Mouse (Mus musculus) lung, embryonic 16.5 days (tissue): ENCODE measurements at regions not wholly inside any gene's neighbourhood (a gene's known extent, or its start where the extent isn't known, plus 50 kb on each side); places are given as distances from the start of the nearest gene placed in this dataset.

Experiments
- ATAC-seq: fragments of 200-750 bp; cut with Nextera tagmentation; 2 replicates; pipeline ENCODE4 v1.8.0; 2017; ENCODE audit warnings: low read depth, mild to moderate bottlenecking, moderate library complexity
- H3K27ac ChIP-seq: fragments of 300-500 bp; sonication (generic); 2 replicates; pipeline ENCODE4 v1.5.1; 2014; ENCODE audit warnings: mild to moderate bottlenecking, control low read depth, low read length
- H3K27me3 ChIP-seq: fragments of 300-500 bp; sonication (generic); 2 replicates; pipeline ENCODE4 v1.6.1; 2014; ENCODE audit warnings: low read depth, low read length, mixed read lengths; ENCODE audit not compliant: control insufficient read depth, insufficient read depth
- H3K36me3 ChIP-seq: fragments of 300-500 bp; sonication (generic); 2 replicates; pipeline ENCODE4 v1.6.1; 2014; ENCODE audit warnings: low read length; ENCODE audit not compliant: control insufficient read depth, insufficient read depth
- H3K4me1 ChIP-seq: fragments of 300-500 bp; sonication (generic); replicated peaks from 2 replicates; pipeline ENCODE4 v1.6.1; 2014; ENCODE audit warnings: low read length, mixed read lengths; ENCODE audit not compliant: control insufficient read depth, insufficient read depth
- H3K4me2 ChIP-seq: fragments of 300-500 bp; sonication (generic); 2 replicates; pipeline ENCODE4 v1.6.1; 2014; ENCODE audit warnings: low read depth, low read length, control low read depth
- H3K4me3 ChIP-seq: fragments of 300-500 bp; sonication (generic); 2 replicates; pipeline ENCODE4 v1.5.1; 2014; ENCODE audit warnings: mild to moderate bottlenecking, low read length, control low read depth
- H3K9ac ChIP-seq: fragments of 300-500 bp; sonication (generic); 2 replicates; pipeline ENCODE4 v1.6.1; 2014; ENCODE audit warnings: low read length, control low read depth
- H3K9me3 ChIP-seq: fragments of 300-500 bp; sonication (generic); 2 replicates; pipeline ENCODE4 v1.6.1; 2016; ENCODE audit warnings: low read length; ENCODE audit not compliant: control insufficient read depth
- WGBS: fragments of 180-500 bp; shearing (Covaris S2); extraction: QIAGEN DNeasy Blood & Tissue Kit; methylation state at CpG from one replicate; pipeline ENCODE4 v1.1.7; 2014; 5-methylcytosine and 5-hydroxymethylcytosine counted together

DNA sequence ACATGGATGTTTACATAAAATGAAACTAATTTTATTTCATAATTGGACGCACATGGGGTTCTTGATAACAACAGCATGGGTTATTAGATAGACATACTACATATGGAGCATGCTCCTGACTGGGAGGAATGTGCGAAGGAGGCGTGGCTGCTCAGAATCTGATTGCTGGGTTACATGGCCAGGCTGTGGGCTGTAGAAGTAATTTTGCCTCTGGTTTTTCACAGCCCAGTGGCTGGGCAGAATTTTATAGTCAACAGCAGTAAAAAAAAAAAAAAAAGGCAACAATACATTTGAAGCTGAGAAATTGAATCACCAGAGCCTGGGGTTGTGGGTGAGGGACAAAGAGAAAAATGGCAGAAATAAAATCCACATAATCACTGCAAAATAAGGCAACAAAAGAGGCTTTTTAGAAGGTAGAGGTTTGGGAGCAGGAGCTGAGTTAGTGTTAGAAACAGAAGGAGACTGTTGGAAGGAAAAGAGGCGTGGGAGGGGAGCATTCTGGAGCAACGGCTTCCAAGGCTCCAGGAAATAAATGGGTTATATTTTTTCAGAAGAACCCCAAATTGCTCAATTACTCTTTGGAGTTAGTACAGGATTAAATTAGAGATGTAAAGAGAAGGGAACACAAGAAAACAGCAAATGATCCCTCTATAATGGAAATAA lies 71.4 kb upstream of the Ust start:
- H3K4me2 ChIP-seq, result no peak overlapping the region
- WGBS, result 69% methylated on average over 5 of the region's 5 CpGs
- no peaks in the 10 kb centered on the region for H3K36me3 ChIP-seq
- H3K4me3 ChIP-seq, result no peak overlapping the region
- H3K4me1 ChIP-seq, result no peaks in the 10 kb centered on the region
- no peak overlapping the region for H3K9ac ChIP-seq
- no peaks in the 10 kb centered on the region for H3K27me3 ChIP-seq
- H3K9me3 ChIP-seq, result no peaks in the 10 kb centered on the region
- H3K27ac ChIP-seq, result no peak overlapping the region
- no peak for ATAC-seq

DNA sequence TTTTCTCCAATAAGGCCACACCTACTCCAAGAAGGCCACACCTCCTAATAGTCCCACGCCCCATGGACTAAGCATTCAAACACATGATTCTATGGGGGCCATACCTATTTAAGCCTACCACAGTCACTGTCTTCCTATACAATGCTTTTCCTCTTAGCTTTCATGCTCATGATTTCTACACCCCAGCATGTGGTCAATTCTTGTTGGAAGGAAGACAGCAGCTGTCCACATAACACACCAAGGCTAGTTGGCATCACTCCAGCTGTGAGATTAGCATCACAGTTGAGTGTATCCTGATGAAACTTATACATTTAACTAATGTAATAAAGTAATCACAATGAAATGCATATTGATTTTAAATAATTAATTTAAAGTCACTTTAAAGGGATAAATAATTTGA lies 70.5 kb upstream of the Ust start:
- 96% methylated on average over 1 of the region's 1 CpGs for WGBS
- no peaks in the 10 kb centered on the region for H3K27me3 ChIP-seq
- no peaks in the 10 kb centered on the region for H3K36me3 ChIP-seq
- H3K9me3 ChIP-seq, result no peaks in the 10 kb centered on the region
- no peak overlapping the region for H3K27ac ChIP-seq
- no peak overlapping the region for H3K4me3 ChIP-seq
- no peaks in the 10 kb centered on the region for H3K4me1 ChIP-seq
- no peak overlapping the region for H3K4me2 ChIP-seq
- no peak for ATAC-seq
- no peak overlapping the region for H3K9ac ChIP-seq

DNA sequence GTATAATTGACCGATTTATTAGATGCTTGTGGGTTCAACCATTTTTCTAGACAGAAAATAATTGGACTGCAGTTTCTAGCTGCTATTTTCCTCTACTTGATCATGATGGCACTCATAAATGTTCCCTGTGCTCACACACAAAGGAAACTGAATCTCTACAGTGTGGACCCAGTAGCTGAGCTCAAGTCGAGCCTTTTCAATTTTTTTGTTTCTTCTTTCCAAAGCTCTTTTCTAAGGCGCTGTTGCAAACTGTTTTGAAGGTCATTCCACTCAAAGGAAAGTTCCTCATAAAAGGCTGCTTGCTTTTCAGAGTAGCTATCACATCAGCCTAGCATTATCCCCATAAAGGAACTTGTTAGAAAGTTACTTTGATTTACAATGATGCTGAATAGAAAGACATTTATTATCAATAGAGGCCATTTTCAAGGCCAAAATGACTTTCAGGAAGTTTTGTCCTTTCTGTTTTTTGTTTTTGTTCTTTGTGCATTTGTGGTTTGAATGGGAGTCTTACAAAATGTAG lies 65.8 kb upstream of the Ust start:
- Histone ChIP-seq H3K9me3 (no peaks in the 10 kb centered on the region), H3K4me1 (no peaks in the 10 kb centered on the region), H3K9ac (no peak overlapping the region), H3K4me3 (no peak overlapping the region), H3K4me2 (no peak overlapping the region), H3K27ac (no peak overlapping the region), H3K36me3 (no peaks in the 10 kb centered on the region), H3K27me3 (no peaks in the 10 kb centered on the region)
- 86% methylated on average over 3 of the region's 3 CpGs for WGBS
- no peak for ATAC-seq

DNA sequence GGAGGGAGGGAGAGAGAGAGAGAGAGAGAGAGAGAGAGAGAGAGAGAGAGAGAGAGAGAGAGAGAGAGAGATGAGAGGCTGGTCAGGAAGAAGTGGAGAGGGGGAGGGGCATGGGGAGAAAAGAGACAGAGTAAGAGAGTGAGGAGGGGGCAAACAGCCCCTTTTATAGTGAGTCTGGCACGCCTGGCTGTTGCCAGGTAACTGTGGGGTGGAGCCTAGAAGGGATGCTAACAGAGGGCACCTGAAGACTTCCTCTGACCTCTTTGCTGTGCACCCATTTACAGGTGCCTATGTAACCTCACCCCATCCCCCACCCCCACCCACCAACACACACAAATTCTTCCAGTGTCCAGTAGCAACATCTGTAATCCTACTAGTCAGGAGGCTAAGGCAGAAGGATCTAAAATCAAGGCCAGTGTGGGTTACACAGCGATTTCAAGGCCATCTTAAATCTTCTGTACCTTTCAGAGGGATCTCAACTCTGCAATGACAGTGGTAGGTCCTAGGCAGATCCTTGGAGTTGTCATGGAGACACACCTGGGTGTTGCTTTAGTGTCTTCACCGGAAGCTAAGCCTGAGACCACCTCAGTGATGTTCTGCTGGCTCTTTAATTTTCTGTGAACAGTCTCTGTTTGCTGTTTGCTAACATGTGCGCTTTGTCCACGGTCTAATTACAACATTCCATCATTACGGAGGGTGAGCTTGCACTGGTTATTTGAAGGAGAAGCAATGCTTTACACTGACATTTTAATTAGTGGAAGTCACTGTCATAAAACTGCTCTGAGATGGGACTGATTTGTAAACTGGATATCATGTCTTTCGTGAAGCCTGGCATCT lies 65.1 kb upstream of the Ust start:
- Histone ChIP-seq H3K9me3 (no peaks in the 10 kb centered on the region), H3K27me3 (no peaks in the 10 kb centered on the region), H3K4me2 (no peak overlapping the region), H3K27ac (no peak overlapping the region), H3K4me3 (no peak overlapping the region), H3K4me1 (no peaks in the 10 kb centered on the region), H3K9ac (no peak overlapping the region), H3K36me3 (no peaks in the 10 kb centered on the region)
- ATAC-seq, result no peak
- WGBS, result 67% methylated on average over 7 of the region's 7 CpGs

DNA sequence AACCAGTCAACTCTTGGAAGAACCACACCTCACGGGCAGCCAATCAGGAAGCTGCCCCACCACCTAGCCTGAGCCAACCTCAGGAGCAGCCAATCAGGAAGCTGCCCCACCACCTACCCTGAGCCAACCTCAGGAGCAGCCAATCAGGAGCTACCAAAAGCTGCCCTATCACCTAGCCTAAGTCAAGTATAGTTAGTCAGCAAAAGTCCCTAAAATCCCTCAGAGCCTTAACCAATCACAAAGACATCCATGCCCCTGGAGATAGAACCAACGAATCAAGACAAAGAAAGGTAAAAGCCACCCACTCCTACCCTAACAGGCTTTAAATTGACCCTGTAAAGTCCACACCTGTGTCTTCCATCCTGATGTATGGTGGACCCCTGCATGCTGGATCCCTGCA lies 61.7 kb upstream of the Ust start:
- Histone ChIP-seq H3K27ac (no peak overlapping the region), H3K4me1 (no peaks in the 10 kb centered on the region), H3K9me3 (no peaks in the 10 kb centered on the region), H3K27me3 (no peaks in the 10 kb centered on the region), H3K4me2 (no peak overlapping the region), H3K4me3 (no peak overlapping the region), H3K36me3 (no peaks in the 10 kb centered on the region), H3K9ac (no peak overlapping the region)
- ATAC-seq, result no peak
- WGBS, result 94% methylated on average over 2 of the region's 2 CpGs

DNA sequence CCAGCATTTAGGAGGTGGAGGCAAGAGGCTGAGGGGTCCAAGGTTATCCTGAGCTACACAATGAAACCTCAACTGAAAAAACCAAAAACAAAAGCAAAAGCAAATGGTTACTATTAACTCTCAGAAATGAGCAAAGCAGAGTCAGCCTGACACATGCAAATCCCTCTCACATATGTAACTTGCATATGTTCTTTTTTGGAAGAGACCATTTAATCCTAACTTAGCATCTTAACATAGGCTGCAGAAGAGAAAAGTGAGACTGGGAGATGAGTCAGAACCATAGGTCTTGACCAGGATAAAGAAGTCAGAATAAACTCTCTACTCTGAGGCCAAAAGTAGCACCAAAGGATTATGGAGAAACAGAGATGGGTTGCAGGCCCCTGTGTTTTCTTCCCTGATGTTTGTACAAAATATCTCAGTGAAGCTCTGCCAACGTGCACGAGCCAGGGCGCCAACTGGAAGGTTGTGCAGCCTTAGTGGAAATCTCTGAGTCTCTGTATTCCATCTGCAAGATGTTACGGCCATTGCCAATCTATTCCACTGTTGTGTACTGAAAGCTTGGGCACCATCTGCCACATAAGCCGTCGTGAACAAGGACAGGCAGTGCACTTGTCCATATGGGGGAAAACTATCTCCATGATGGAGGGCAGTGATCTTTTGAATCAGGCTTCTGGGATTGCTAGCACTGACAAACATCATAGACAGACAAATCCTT lies 59.2 kb upstream of the Ust start:
- Histone ChIP-seq H3K9ac (no peak overlapping the region), H3K36me3 (no peaks in the 10 kb centered on the region), H3K4me1 (no peaks in the 10 kb centered on the region), H3K9me3 (no peaks in the 10 kb centered on the region), H3K27ac (no peak overlapping the region), H3K27me3 (no peaks in the 10 kb centered on the region), H3K4me2 (no peak overlapping the region), H3K4me3 (no peak overlapping the region)
- no peak for ATAC-seq
- WGBS, result 76% methylated on average over 6 of the region's 6 CpGs
